ENCODE assay signal across 26 mouse cellular contexts in genomic region chr16:40897768-40898327, GRCm38 (mm10).
DNase-seq lines count a peak whose midpoint lies in the region; ATAC-seq lines count a peak whose summit lies in the region.
"Had no signal": no experiment of that assay in that cellular context is flagged by ENCODE, and none has a peak within 500 bp of the region (broad histone marks: within the 10 kb centered on the region; RNA-seq: fewer than 3 reads in every experiment).

No protein-coding gene starts in this region.

- WGBS in midbrain, embryonic 10.5 days, result 18% methylated on average over 4 of the region's 4 CpGs
- WGBS in midbrain, embryonic 16.5 days, result 8% methylated on average over 4 of the region's 4 CpGs
- WGBS in embryonic facial prominence, embryonic 12.5 days, result 33% methylated on average over 4 of the region's 4 CpGs
- 38% methylated on average over 4 of the region's 4 CpGs for whole genome bisulfite sequencing in forebrain, embryonic 10.5 days

- H3K27me3 ChIP-seq in midbrain, embryonic 10.5 days (ENCODE audit: low read depth, poor library complexity, severe bottlenecking), result no peaks in the 10 kb centered on the region
- no peaks in the 10 kb centered on the region for H3K27me3 ChIP-seq in midbrain, embryonic 16.5 days (ENCODE audit: control insufficient read depth, insufficient read depth, low read depth, low read length)
- H3K27me3 ChIP-seq in embryonic facial prominence, embryonic 12.5 days, result no peaks in the 10 kb centered on the region
- no peaks in the 10 kb centered on the region for H3K27me3 ChIP-seq in forebrain, embryonic 10.5 days (ENCODE audit: poor library complexity, severe bottlenecking)
- H3K27me3 ChIP-seq: embryonic facial prominence, embryonic 15.5 days; forebrain, embryonic 15.5 days; hindbrain, embryonic 15.5 days had no signal

- H3K4me1 ChIP-seq in midbrain, embryonic 10.5 days, result peaks cover 9% of the 10 kb centered on the region
- H3K4me1 ChIP-seq in midbrain, embryonic 16.5 days (ENCODE audit: control insufficient read depth, insufficient read depth, low read length), result no peaks in the 10 kb centered on the region
- H3K4me1 ChIP-seq in embryonic facial prominence, embryonic 12.5 days, result no peaks in the 10 kb centered on the region
- H3K4me1 ChIP-seq in forebrain, embryonic 10.5 days, result peaks cover 11% of the 10 kb centered on the region
- H3K4me1 ChIP-seq: embryonic facial prominence, embryonic 15.5 days; forebrain, embryonic 15.5 days; heart, embryonic 10.5 days; hindbrain, embryonic 15.5 days had no signal

- no peak for ATAC-seq in midbrain, embryonic 16.5 days
- ATAC-seq in embryonic facial prominence, embryonic 12.5 days (ENCODE audit: insufficient number of reproducible peaks, insufficient read depth, low FRiP score, low TSS enrichment), result peak; percentile 47; the same call in 1 of the 2 replicates
- ATAC-seq: CD4-positive, CD25-positive, alpha-beta regulatory T cell, adult 4 months; forebrain, embryonic 15.5 days; inflammation-experienced regulatory T-cells, adult 6 months; intestine, postnatal 0 days had no signal

- H3K4me2 ChIP-seq in midbrain, embryonic 16.5 days (ENCODE audit: low read length), result no peak overlapping the region
- H3K4me2 ChIP-seq in embryonic facial prominence, embryonic 12.5 days (replicated peaks), result no peak overlapping the region
- H3K4me2 ChIP-seq: embryonic facial prominence, embryonic 15.5 days; forebrain, embryonic 15.5 days; hindbrain, embryonic 15.5 days had no signal

- no peak overlapping the region for H3K9ac ChIP-seq in midbrain, embryonic 16.5 days (ENCODE audit: low read depth, low read length)
- H3K9ac ChIP-seq in embryonic facial prominence, embryonic 12.5 days, result no peak overlapping the region
- H3K9ac ChIP-seq: embryonic facial prominence, embryonic 15.5 days; forebrain, embryonic 15.5 days; hindbrain, embryonic 15.5 days had no signal

- H3K36me3 ChIP-seq in midbrain, embryonic 10.5 days, result no peaks in the 10 kb centered on the region
- H3K36me3 ChIP-seq in midbrain, embryonic 16.5 days (ENCODE audit: control insufficient read depth, insufficient read depth, low read length), result no peaks in the 10 kb centered on the region
- H3K36me3 ChIP-seq in embryonic facial prominence, embryonic 12.5 days, result no peaks in the 10 kb centered on the region
- H3K36me3 ChIP-seq in forebrain, embryonic 10.5 days (replicated peaks), result no peaks in the 10 kb centered on the region
- H3K36me3 ChIP-seq: embryonic facial prominence, embryonic 15.5 days; forebrain, embryonic 15.5 days; G1E; heart, embryonic 10.5 days; hindbrain, embryonic 15.5 days had no signal

- peak; percentile 18 for DNase-seq in embryo, embryonic 10 days (ENCODE audit: low spot score)
- no peak for DNase-seq in embryo, embryonic 10.5 days (ENCODE audit: low spot score)
- peak; percentile 19 for DNase-seq in midbrain, embryonic 10.5 days (ENCODE audit: low spot score)
- no peak for DNase-seq in forebrain, embryonic 10.5 days (ENCODE audit: extremely low spot score, low spot score)
- no peak for DNase-seq in ovary, postnatal 14 days (ENCODE audit: low spot score)
- DNase-seq: adrenal gland, adult 8-10 months; adrenal gland, postnatal 36 days; B cell, adult 2 months; cerebellum, adult 11-12 months; cerebellum, adult 9-10 months; cerebellum, postnatal 25 days; gastrocnemius, postnatal 36 days; heart, adult 18-20 months; heart, postnatal 10 days; heart, postnatal 4 days had no signal

- H3K9me3 ChIP-seq in midbrain, embryonic 10.5 days (replicated peaks), result no peaks in the 10 kb centered on the region
- H3K9me3 ChIP-seq in midbrain, embryonic 16.5 days (replicated peaks; ENCODE audit: control insufficient read depth, low read length, poor library complexity, severe bottlenecking), result no peaks in the 10 kb centered on the region
- H3K9me3 ChIP-seq in embryonic facial prominence, embryonic 12.5 days, result no peaks in the 10 kb centered on the region
- H3K9me3 ChIP-seq in forebrain, embryonic 10.5 days, result no peaks in the 10 kb centered on the region
- H3K9me3 ChIP-seq: embryonic facial prominence, embryonic 15.5 days; forebrain, embryonic 15.5 days; heart, embryonic 10.5 days; hindbrain, embryonic 15.5 days had no signal

- no peak overlapping the region for H3K4me3 ChIP-seq in midbrain, embryonic 10.5 days
- no peak overlapping the region for H3K4me3 ChIP-seq in midbrain, embryonic 16.5 days (ENCODE audit: low read depth, low read length)
- no peak overlapping the region for H3K4me3 ChIP-seq in embryonic facial prominence, embryonic 12.5 days
- H3K4me3 ChIP-seq in forebrain, embryonic 10.5 days, result no peak overlapping the region
- H3K4me3 ChIP-seq: embryonic facial prominence, embryonic 15.5 days; erythroblast, embryonic 14.5 days; forebrain, embryonic 15.5 days; heart, embryonic 10.5 days; hindbrain, embryonic 15.5 days had no signal

- 0 out of 2 replicates have a peak overlapping the region, but pooled peaks have one; percentile 28 for H3K27ac ChIP-seq in midbrain, embryonic 10.5 days (replicated peaks)
- no peak overlapping the region for H3K27ac ChIP-seq in midbrain, embryonic 16.5 days (ENCODE audit: low read length)
- H3K27ac ChIP-seq in embryonic facial prominence, embryonic 12.5 days, result no peak overlapping the region
- H3K27ac ChIP-seq in forebrain, embryonic 10.5 days, result no peak overlapping the region
- H3K27ac ChIP-seq: embryonic facial prominence, embryonic 15.5 days; forebrain, embryonic 15.5 days; heart, embryonic 10.5 days; hindbrain, embryonic 15.5 days had no signal

Comparison
In these comparisons a context has a peak if more than half of its experiments do, and no peak if none do; other contexts are left out.
1. DNase-seq: peak in embryo, embryonic 10 days (single experiment) and midbrain, embryonic 10.5 days (single experiment); none in embryo, embryonic 10.5 days (single experiment), forebrain, embryonic 10.5 days (single experiment) and ovary, postnatal 14 days (single experiment).